Mouse (Mus musculus): ENCODE measurements around the gene Gm2696. TPM values are rescaled to one million over a fixed set of nuclear protein-coding genes. Genes with fewer than 3 reads are reported as not detected.
"Not testable (repeated sequence)": the region's sequence is repeated elsewhere in the genome, so short reads cannot be mapped to it uniquely, and the experiment has no call there.

Gm2696 gene
- not detected in 2 replicates for total RNA-seq (2021)
- long read RNA-seq, experiment 1 = 0 reads
- long read RNA-seq, experiment 2 = 0 reads

DNA sequence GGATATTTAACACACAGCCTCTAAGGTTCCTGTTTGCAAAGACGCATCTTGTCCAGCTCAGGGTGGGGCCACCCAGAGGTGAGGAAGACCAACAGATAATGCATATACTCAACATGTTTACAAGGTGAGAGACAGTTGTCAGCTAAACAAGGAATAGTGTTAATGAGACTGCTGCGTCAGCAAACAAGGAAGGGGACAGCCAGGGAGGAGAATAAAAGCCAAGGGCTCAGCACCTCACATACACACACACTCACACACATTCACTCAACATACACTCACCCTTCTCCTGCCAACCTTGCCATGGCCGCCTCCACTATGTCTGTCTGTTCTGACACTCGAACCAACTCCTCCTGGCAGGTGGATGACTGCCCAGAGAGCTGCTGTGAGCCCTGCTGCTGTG is at the start of gene Gm2696:
TSS of gene Gm2696 (plus strand) at position 301 of the 400 bp plus-strand sequence.
- no peak for DNase-seq

DNA sequence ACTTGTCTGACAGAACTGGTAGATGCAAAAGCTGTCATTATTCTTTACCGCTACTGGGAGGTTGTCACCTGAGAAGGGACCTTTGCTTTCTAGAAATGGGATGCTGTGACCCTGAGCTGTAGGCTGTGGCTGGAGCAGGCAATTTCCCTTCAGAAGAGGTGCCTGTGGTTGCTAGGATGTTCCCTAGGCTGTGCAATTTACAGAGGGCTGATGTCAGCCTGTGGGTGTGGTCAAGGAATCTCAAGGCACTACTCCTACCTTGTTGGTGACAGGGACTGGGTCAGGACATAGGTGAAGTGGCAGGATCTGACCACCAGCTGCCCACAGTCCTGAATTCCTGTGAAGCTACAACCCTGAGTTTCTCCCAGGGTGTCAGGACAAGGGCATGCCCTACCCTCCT is 44.8 kb upstream of the Gm2696 start:
- DNase-seq = no peak

DNA sequence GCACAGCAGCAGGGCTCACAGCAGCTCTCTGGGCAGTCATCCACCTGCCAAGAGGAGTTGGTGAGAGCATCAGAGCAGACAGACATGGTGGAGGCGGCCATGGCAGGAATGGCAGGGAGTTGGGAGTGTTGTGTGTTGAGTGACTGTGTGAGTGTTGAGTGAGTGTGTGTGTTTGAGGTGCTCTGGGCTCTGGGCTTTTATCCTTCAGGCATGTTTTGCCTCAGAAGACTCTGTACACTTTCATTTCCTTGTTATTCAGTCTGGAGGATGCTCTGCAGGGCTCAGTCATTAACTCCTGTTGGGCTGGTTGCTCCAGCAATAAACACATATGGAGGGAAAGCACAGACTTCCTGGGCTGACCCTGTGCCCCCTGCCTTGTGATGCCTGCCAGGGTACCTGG is 43.3 kb upstream of the Gm2696 start, which contains the start of gene Gm3238:
TSS of gene Gm3238 (minus strand) at position 101 of the 400 bp plus-strand sequence.
- not testable (repeated sequence) for DNase-seq

DNA sequence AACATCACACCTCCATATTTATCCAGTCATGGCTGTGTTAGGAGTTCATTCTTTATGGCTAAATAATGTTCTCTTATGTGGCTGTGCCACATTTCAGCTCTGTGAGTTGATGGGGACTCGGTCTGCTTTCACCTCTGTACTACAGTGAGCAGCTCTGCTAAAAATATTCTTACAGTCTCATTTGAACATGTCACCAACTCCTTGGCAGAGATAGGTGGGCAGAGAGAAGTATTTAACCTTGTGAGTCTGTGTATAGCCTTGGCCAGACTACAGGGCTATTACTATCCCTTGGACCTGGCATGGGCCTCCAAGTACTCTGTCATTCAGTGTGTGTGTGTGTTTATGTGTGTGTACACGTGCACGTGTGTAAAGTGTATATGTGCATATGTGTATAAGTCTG is 42.3 kb upstream of the Gm2696 start:
- not testable (repeated sequence) for DNase-seq

DNA sequence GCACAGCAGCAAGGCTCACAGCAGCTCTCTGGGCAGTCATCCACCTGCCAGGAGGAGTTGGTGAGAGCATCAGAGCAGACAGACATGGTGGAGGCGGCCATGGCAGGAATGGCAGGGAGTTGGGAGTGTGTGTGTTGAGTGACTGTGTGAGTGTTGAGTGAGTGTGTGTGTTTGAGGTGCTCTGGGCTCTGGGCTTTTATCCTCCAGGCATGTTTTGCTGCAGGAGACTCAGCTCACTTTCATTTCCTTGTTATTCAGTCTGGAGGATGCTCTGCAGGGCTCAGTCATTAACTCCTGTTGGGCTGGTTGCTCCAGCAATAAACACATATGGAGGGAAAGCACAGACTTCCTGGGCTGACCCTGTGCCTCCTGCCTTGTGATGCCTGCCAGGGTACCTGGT is 37.6 kb upstream of the Gm2696 start, which contains the start of gene Gm7138:
TSS of gene Gm7138 (minus strand) at position 101 of the 400 bp plus-strand sequence.
- DNase-seq = not testable (repeated sequence)

DNA sequence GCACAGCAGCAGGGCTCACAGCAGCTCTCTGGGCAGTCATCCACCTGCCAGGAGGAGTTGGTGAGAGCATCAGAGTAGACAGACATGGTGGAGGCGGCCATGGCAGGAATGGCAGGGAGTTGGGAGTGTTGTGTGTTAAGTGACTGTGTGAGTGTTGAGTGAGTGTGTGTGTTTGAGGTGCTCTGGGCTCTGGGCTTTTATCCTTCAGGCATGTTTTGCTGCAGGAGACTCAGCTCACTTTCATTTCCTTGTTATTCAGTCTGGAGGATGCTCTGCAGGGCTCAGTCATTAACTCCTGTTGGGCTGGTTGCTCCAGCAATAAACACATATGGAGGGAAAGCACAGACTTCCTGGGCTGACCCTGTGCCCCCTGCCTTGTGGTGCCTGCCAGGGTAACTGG is 32.0 kb upstream of the Gm2696 start, which contains the start of gene Gm3250:
TSS of gene Gm3250 (minus strand) at position 101 of the 400 bp plus-strand sequence.
- not testable (repeated sequence) for DNase-seq

DNA sequence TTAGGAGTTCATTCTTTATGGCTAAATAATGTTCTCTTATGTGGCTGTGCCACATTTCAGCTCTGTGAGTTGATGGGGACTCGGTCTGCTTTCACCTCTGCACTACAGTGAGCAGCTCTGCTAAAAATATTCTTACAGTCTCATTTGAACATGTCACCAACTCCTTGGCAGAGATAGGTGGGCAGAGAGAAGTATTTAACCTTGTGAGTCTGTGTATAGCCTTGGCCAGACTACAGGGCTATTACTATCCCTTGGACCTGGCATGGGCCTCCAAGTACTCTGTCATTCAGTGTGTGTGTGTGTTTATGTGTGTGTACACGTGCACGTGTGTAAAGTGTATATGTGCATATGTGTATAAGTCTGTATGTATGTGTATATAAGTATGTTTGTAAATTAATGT is 31.1 kb upstream of the Gm2696 start:
- DNase-seq = not testable (repeated sequence)

DNA sequence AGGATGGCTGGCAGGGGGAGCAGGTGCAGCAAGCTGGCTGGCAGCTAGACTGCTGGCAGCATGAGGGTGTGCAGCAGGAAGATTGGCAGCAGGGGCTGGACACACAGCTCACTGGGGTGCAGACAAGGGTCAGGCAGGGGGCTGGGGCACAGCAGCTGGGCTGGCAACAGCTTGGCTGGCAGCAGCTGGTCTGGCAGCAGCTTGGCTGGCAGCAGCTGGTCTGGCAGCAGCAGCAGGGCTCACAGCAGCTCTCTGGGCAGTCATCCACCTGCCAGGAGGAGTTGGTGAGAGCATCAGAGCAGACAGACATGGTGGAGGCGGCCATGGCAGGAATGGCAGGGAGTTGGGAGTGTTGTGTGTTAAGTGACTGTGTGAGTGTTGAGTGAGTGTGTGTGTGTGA is 26.6 kb upstream of the Gm2696 start, which contains the start of gene Gm7137:
TSS of gene Gm7137 (minus strand) at position 325 of the 400 bp plus-strand sequence.
- peak; percentile 16 for DNase-seq

DNA sequence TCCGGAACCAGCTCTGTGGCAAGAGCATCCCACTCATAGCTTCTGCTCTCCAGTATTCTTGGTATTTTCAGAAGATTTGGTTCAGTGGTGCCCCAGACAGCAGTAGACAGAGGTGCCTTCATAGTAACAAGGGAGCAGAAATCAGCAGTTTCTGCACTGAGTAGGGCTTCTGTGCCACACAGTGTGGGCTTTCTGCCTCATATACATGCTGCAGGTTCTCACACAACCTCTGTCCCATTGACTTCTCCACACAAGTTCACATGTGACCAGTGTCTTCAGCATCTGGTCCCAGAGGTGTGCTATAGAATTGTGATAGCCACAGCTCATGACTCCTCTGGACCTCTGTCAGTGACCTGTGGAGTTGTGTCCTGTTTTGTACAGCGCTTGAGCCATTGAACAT is 25.9 kb upstream of the Gm2696 start:
- DNase-seq = no peak

DNA sequence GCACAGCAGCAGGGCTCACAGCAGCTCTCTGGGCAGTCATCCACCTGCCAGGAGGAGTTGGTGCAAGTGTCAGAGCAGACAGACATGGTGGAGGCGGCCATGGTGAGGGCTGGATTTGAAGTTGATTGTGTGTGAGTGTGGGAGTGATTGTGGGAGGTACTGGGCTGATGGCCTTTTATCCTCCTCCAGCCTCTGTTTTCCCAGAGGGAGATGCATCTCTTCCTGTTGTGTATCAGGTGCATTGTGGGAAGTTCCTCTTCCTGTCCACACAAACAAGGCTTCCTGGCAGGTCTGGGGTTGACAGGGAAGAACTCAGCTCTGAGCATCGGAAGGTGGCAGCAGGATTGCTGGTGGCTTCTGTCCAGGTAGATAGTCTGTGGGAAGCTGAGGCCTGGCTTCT is 19.5 kb upstream of the Gm2696 start, which contains the start of gene Gm9639:
TSS of gene Gm9639 (minus strand) at position 101 of the 400 bp plus-strand sequence.
- DNase-seq = no peak

DNA sequence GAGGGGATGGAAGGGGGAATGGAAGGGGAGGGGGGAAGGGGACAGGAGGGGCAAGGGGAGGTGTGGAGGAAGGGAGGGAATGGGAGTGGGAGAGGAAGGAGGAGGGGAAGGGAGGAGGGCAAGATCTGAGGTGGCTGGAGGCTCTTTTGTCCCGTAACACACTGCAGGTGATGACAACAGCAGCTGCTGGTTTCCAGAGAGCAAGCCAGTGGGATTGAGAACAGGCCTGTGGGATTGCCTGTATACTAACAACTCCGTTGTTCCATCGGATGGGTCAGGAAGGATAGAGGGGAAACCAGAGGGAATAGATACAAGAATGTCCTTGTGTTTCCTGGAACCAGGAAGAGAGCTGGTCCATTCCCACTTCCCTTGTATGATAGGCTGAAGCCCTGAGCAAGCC is 16.8 kb upstream of the Gm2696 start:
- DNase-seq = no peak

DNA sequence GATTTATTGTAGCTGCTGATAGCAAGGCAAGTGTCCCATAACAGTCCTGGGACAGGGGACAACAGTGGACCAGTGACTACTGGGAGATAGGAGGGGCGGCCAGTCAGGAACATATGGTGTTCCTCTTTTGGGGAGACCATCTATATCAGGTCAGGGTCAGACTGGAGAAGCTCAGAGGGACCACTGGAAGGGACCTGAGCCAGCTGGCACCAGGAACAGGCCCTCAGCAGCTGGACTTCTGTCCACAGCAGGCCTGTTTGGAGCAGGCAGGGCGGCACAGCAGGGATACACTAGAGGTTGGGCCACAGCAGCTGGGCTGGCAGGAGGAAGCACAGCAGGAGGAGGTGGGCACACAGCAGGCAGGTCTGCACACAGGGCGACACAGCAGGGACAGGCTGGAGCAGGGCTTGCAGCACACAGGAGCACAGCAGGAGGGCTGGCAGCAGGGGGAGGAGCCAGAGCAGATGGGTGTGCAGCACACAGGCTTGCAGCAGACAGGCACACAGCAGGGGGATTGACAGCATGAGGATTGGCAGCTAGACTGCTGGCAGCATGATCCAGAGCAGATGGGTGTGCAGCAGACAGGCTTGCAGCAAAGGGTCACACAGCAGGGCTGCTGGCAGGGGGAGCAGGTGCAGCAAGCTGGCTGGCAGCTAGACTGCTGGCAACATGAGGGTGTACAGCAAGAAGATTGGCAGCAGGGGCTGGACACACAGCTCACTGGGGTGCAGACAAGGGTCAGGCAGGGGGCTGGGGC is 16.1 kb upstream of the Gm2696 start:
- DNase-seq = not testable (repeated sequence)

DNA sequence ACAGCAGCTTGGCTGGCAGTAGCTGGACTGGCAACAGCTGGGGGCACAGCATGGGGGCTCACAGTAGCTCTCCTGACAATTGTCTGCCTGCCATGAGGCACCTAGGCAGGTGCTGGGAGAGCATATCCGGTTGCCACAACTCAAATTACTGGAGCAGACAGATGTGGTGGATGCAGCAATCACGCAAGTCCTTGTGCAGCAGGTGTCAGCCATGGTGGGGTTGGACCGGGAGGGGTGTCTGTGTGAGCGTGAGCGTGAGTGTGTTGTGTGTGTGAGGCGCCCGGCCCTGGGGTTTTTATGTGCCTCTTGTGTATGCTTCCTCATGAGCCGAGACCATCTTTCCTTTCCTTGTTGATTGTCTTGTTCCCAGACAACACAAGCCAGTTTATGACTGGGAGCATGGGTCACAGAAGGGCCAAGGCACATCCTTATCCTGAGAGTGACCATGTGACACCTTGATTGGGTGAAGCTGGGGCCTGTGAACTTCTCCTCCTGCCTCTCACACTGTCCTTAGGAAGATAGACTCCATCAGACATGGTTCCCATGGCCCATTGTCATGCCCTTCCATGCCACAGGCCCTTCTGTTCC is 15.5 kb upstream of the Gm2696 start, which contains the start of gene Gm19668:
TSS of gene Gm19668 (minus strand) at position 213 of the 588 bp plus-strand sequence.
- DNase-seq = no peak

DNA sequence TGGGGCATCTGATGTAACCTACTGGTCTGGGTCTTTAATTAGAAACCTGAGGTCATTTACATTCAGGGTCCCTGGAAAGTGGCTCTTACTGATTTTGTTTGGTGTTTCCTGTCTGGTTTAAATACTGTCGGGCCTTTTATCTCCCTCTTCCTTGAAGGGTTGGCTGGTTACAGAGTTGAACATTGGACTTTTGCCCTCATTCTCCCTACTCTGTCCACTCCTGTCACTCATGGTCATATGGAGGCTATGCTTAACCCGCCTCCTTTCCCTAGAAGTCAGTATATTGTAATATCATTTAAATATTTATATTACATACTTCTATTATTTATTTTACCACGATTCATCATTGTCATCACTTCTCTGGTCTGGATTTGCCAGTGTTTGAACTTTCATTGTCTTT is 10.4 kb upstream of the Gm2696 start:
- no peak for DNase-seq

DNA sequence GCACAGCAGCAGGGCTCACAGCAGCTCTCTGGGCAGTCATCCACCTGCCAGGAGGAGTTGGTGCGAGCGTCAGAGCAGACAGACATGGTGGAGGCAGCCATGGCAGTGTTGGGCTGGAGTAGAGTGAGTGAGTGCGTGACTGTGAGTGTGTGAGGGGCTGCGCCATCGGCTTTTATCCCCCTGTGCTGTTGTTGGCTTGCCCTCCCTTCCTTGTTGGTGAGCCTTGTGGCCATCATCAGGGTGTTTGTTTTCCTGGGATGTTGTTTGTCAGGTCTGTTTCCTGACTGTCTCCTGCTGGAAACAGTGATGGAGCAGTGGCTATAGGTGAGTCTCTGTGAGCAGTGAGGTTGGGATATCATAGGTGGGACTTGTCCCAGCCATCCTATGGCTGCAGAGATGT is 2.7 kb upstream of the Gm2696 start, which contains the start of gene Gm9507:
TSS of gene Gm9507 (minus strand) at position 101 of the 400 bp plus-strand sequence.
- DNase-seq = no peak

DNA sequence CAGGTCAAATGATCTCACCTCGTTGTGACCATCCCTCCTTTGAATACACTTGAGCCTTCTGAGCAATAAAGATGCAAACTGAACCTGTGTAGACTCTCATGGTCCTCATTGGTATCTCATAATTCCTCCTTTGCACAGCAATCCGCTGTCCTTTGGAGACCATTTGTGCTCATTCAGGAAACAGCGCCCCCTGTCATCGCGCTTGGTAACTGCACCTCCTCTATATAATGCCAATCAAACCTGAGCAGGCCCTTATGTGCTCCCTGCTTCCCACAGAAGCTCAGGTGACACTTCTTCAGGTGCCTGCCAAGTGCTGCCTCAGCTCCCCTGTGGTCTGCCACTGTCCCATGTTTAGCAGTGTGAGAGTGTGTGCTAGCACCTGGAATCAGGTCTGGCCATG is 1.0 kb downstream of the Gm2696 start:
- peak; percentile 53 for DNase-seq

DNA sequence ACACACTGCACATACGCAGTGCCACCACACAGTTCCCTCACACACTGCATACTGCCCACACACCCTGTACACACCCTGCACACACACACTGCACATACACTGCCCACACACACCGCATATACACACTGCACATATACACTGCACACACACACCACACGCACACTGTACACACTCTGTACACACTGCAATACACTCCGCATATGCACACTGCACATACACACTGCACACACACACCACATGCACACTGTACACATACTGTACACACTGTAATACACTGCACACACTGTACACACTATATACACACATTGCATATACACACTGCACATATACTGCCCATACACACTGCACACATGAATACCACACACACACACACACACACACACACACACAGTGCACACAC is 4.0 kb downstream of the Gm2696 start:
- no peak for DNase-seq

DNA sequence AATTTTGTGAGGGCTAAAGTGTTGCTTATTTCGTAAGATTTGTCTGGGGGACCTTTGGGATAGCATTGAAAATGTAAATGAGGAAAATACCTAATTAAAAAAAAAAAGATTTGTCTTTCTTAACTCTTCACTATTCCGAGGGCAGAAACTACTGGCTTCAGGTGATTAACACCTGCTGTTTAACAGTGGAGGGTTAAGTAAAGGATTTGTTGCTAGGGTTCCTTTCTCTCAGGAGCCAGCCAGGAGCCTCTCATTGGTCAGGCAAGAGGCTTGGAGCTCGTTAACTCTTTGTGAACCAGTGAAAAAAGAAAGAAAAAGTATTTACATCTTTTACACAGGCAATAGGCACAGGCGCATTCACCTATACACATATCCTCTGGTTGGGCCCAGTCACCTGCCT is 4.7 kb downstream of the Gm2696 start:
- DNase-seq = no peak

DNA sequence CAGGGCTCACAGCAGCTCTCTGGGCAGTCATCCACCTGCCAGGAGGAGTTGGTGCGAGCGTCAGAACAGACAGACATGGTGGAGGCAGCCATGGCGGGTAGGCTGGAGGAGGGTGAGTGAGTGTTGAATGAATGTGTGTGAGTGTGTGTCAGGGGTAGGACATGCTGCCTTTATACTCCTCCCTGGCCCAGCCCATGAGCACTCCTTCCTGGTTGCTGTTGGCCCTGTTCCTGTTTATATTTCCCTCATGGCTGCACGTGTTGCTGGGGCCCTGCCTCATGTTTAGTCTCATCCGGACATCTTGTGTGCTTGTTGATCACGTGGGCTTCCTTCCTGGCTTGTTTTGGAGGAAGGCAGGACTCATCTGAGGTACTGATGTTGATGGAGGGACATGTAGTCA is 12.5 kb downstream of the Gm2696 start, which contains the start of gene Krtap10-4:
TSS of gene Krtap10-4 (minus strand) at position 145 of the 400 bp plus-strand sequence.
- DNase-seq = no peak

DNA sequence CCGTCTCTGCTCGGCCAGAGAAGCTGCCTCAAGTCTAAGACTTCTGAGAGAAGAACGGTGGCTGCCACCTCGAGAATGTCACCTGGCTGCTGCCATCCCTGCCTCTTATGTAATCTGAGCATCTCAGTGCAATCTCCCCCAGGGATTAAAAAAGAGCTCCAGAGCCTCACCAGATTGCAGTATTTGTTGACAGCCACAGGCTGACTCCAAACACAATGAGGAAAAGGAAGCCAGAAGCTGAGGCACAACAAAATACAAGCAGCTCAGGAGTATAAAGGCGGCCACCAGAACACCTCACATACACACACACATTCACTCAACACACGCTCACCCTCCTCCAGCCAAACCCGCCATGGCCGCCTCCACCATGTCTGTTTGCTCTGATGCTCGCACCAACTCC is 21.2 kb downstream of the Gm2696 start, which contains the start of gene Krtap10-10:
TSS of gene Krtap10-10 (plus strand) at position 301 of the 400 bp plus-strand sequence.
- DNase-seq = no peak

DNA sequence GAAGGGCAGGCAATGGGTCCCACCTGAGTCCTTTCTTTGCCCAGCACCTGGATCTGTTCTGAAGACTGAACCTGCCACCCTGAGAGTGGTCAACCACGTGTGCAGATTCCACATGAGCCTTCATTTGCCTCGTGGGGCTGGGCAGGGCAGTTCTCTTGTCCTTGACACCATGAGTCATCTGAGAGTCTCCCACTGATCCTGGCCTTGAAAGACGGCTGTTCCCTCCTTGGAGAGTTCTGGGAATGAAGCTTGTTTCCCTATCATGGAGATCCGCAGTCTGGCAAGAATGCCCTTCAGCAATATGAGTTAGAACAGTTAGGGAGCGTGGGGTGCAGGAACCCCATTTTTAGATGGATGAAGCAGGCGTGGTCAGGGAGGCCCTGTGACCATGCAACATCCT is 24.5 kb downstream of the Gm2696 start:
- peak; percentile 15 for DNase-seq

DNA sequence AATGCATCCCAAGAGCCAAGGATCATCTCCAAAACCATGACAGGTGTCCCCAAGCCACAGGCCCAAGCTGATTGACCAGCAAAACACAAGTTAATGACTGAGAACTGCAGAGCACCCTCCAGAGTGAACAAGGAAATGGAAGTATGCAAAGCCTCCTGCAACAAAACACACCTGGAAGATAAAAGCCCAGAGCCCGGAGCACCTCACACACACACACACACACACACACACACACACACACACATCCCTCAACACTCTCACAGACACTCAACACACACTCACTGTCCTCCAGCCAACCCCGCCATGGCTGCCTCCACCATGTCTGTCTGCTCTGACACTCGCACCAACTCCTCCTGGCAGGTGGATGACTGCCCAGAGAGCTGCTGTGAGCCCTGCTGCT is 32.0 kb downstream of the Gm2696 start, which contains the start of gene Gm36176:
TSS of gene Gm36176 (plus strand) at position 301 of the 400 bp plus-strand sequence.
- DNase-seq = no peak

DNA sequence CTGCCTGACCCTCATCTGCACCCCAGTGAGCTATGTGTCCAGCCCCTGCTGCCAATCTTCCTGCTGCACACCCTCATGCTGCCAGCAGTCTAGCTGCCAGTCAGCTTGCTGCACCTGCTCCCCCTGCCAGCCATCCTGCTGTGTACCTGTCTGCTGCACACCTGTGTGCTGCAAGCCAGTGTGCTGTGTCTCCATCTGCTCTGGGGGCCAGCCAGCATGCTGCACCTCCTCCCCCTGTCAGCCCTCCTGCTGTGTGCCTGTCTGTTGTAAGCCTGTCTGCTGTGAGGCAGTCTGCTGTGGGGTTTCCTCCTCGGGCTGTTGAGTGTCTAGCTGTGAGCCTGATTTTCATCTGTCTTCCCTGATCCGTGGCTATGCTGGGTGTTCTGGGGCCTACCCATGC is 32.5 kb downstream of the Gm2696 start:
- DNase-seq = no peak
